Mouse (Mus musculus): ENCODE results near the gene Hsd11b2.

The Hsd11b2 gene

GRCm38 (mm10) chr8:105518436-105519313 is at the start of gene Hsd11b2:
Gene Hsd11b2, plus strand, starts transcription at chr8:105518755.
- peak; percentile 56 to 79 for DNase-seq

DNA sequence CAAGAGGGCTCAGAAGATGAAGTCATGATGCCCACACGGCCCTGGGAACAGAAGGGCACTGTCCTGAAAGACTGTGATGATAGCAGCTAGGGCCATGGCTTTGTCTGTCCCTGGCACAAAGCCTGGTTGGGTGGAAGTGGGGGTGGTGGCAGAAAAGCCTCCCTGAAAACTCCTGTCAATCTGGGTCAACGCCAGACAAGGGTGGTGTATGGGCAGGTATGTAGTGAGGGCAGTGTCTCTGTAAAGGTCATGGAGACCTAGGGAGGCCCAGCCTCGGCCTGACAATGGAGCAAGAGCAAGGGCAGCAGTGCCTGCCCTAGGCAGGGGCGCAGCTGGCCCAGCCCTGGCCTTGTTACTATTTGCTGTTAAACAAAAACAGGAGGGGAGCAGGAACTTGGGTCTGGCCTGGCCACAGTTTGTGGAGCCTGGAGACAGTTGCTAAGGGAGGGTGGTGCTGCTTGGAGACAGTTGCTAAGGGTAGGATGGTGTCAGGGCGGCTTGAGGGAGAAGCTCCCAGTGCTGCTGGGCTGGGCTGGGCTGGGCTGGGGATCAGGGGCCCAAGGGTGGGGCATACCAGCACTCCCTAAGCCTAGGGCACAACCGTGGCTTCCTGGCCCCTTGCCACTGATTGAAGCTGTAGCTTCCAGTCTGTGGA is 49.4 kb upstream of the Hsd11b2 start:
- DNase-seq = peak in 1 of 2 experiments; percentile 39

DNA sequence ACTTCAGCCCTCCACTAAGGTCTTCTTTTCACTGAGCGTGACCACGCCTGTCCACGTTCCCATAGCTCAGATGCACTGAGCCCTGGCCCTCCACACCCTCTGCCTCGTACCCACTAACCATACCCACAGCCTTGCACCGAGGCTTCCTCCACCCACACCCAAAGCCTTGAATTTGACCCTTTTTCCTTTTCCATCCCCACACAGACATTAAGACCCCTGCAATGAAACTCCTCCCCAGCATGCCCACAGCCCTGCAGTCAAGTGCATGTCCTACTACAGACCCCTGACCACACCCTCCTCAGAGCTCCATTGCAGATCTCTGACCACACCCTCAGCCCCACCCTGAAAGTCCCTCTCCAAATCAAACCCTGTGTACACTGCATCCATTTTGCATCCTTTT is 48.7 kb upstream of the Hsd11b2 start:
- peak in 1 of 2 experiments; percentile 28 for DNase-seq

- peak in 1 of 2 experiments; percentile 34 for DNase-seq
These were observed 48.3 kb upstream of the Hsd11b2 start for GRCm38 (mm10) chr8:105470262-105470661.

- DNase-seq = peak in 1 of 2 experiments; percentile 35
These were observed 47.8 kb upstream of the Hsd11b2 start for GRCm38 (mm10) chr8:105470681-105471313.

DNA sequence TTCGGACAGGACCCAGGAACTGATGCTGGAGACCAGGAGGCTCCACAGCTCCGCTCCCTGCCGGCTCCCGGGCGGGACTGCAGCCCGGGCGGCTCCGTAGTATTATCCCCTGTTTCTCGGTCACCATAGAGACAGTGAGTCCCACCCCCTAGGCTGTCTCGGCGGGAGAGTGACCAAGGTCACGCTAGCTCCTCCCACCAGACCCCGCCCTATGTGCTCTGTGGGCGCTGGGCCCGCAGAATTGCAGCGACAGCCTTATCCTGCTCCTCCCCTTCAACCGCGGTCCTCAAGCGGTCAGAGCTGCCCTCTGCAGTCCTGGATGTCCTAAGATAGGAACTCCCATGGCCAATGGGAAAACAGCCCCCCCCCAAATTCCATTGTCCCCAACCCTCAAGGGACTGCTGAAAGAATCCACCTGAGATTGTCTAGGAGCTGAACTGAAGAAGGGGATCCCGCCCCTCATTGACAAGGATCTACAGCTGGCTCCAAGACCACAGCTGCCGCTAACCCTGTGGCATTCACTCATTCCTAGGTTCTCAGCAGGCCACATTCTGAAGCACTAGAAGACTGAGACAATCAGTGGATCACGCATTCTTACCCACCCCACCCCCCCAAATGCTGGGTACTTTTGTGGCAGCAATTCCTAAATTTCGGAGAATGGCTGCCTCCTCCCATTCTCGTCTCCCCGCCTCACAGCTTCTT is 47.1 kb upstream of the Hsd11b2 start, which contains the start of gene Tppp3:
Gene Tppp3, minus strand, starts transcription at position 213 of the 702 bp plus-strand sequence.
- DNase-seq = peak; percentile 94 to 97

- peak in 1 of 2 experiments; percentile 36 for DNase-seq
These were observed 46.1 kb upstream of the Hsd11b2 start for GRCm38 (mm10) chr8:105472414-105472932.

DNA sequence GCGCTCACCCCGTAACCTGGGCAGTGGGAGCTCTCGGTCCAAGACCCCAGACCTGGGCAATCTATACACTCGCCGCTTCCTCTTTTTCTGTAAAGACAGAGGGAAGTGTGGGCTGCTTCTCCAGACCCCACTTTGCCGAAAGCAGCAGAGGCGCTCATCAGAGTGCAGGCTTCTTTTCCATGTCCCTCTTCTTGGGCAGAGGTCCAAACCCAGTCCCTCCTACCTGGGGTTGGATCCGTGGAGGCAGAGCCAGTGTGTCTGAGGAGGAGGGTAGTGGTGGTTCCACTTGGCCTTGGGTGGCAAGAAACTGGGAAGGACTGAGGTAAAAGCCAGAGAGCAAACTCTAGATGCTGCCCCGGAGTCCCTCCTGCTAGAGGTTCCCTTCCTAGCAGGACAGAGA is 45.6 kb upstream of the Hsd11b2 start:
- peak in 1 of 2 experiments; percentile 35 for DNase-seq

DNA sequence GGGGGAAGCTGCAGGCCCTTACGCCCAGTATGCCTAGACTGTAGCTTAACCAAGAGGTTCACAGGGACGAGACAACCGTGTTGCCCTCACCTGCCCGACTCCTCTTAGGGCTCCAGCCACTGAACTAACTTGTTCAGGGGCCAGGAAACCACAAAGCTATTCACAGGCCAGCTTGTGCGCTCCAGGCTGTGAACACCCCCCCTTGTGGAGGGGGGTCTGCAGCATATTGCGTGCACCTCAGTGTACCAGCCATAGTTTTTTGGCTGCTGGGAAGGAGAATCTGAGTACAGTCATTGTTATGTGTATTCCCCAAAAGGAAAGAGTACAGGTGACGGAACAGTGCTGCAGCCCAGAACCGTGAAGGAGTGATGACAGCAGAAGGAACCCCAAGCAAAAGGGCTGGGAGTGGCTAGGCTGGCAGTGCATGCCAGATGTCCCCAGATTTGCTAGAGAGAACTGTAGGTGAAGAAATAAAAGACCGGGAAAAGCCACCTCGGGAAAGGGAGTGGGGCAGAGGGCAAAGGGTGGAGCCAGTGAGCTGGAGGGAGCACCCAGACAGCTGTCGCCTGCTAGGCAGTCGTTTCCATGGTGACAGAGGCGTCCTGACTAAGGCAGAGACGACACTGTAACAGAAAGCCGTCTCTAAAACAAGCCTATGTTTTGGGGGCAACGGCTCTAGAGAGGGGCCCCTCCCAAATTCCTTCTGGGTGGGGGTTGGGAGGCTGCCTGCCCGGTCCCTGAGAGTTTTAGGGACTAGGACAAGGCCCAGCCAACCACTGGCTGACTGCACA is 44.5 kb upstream of the Hsd11b2 start:
- peak; percentile 65 to 84 for DNase-seq

GRCm38 (mm10) chr8:105474680-105475079 is 43.9 kb upstream of the Hsd11b2 start:
- DNase-seq = no peak

- DNase-seq = peak in 1 of 2 experiments; percentile 45
These were observed 43.3 kb upstream of the Hsd11b2 start for GRCm38 (mm10) chr8:105475254-105475653.

- DNase-seq = peak in 1 of 2 experiments; percentile 18
These were observed 42.8 kb upstream of the Hsd11b2 start for GRCm38 (mm10) chr8:105475742-105476141.

DNA sequence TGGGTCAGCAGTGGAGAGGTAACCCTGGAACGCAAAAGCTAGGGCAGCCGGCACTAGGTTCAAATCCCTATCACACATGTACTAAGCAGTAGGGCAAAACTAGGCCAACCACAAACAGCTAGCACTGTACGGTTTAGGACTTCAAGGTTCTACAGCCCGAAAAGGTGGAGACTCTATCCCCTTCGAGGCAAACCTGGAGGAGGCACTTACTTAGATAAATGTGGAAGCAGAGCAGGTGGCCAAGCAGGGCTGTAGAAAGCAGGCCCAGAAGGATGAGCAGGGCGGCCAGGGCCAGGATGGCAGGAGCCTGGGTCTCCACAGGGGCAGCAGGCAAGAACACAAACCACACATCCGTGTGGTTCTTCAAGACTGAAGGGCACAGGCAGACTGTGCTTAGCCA is 42.4 kb upstream of the Hsd11b2 start:
- DNase-seq = no peak

- peak; percentile 79 to 81 for DNase-seq
These were observed 41.7 kb upstream of the Hsd11b2 start for GRCm38 (mm10) chr8:105476628-105477413.

DNA sequence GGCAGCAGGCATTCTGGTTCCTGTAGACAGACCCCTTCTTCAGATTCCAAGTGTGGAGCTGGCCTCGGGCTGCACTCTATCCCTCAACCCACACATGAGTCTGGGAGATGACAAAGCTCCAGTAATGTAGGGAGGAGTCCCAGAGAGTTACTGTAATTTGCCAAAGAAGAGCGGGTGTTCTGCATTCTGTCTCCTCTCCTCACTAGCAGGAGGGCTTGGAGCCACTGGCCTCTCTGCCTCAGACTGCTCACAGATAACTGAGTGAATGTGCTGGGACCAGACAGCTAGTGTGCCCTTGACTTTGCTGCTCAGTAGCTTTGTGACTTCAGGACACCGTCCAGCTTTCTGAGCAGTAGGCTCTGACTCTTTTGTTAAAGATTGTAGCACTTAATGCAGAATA is 40.8 kb upstream of the Hsd11b2 start:
- no peak for DNase-seq

DNA sequence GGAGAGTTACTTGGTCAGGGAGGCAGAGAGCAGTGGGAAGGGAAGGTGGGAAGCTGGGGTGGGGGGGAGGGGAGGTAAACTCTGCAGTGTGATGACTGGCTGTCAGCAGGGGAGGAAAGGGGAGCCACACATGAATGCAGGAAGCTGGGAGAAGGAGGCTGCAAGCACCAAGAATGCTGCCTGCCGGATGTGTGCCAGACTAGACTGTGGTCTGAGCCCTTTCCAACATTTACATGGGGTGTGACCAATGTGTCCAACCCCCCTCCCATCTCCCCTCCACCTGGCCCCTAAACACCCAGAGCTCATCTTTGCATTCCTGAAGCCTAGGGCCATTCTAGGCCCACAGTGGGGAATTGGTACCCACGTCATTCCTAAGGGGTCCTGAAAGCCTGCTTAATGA is 37.5 kb upstream of the Hsd11b2 start:
- DNase-seq = no peak

DNA sequence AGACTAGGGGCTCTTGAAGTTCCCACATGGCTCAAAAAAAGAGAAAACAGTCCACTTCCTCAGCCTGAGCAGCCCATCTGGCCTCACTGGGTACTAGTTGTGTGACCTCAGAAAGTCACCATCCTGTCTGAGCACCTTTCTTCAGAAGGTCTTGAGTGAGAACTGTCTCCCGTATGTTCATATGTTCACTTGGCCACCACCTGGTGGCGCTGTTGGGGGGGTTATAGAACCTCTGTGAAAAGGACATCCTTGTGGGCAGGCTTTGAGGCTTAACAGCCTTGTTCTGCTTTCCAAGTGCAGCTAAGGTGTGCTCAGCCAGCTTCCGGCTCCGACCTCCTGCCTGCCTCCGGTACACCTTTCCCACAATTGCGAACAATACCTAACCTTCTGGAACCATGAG is 37.1 kb upstream of the Hsd11b2 start:
- DNase-seq = peak in 1 of 2 experiments; percentile 53

DNA sequence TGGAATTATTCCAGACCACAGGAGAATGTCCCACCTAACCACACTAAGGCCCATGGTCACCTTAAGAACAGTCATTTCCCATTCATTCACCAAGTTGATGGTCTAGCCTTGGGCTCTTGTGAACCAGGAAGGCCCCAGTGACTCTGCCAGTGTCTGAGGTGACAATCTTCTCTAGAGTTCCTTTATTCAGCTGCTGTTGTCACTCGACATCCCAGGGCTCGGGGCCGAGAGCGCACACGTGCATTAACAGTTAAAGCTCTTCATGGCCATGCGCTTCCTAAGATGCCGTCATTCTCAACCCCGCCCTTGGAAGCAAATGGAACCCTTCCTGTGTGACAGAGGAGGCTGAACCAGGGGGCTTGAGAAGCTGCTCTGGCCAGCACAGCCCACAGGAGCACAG is 36.4 kb upstream of the Hsd11b2 start:
- DNase-seq = no peak

DNA sequence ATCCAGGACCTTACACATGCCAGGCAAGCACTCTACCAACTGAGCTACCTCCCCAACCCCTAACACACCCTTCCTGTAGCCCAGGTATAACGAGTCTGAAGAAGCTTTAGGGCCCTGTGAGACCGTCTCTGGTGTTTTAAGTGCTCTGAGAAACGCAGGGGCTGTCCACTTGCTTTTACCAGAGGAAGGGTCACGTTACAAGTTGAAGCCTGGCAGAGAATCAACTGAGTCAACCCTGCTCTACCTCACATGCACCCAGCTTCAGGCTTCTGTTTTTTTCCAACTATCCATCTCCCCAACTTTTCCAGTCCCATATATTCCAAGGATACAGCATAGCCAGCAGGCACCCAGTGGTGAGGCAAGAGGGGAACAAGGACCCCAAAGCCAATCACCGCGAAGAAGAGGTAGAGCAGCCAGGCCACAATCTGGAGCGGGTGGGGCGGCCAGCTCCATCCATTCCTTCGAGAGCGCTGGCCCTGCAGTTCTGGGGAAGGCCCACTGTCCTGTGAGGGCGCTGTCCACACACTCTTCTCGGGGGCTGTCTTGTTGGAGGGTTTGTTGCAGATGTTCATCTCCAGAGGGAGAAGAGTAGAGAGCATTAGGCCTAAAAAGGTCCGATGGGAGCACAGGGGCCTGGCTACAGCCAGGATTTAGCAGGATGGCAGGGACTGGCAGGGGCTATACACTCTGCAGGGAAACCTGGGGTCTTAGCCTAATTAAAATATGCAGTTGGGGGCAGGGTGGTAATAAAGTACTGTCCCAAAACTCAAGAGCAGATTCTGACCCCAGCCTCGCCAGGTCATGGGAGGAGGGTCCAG is 35.1 kb upstream of the Hsd11b2 start:
- peak; percentile 43 to 51 for DNase-seq

DNA sequence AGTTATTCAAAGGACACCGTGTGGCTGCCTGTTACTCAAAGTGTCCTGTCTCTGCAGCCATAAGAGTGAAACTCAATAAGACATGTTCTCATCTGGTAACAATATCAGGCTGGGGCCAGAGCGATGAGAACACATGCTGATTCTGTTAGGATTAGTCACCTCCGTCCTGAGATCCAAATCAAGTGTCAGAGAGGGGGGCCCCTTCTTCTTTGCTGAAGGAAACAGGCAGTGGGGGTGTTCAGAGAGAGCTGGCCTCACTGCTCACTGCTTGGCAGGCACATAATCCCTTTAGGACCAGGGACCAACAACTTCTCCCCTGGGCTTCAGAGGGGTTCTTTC is 34.6 kb upstream of the Hsd11b2 start:
- no peak for DNase-seq
